ENCODE assay signal across 14 mouse cellular contexts in genomic region chr4:150545775-150546174, GRCm38 (mm10).
"Had no signal": no experiment of that assay in that cellular context is flagged by ENCODE, and none has a peak within 500 bp of the region (broad histone marks: within the 10 kb centered on the region; RNA-seq: fewer than 3 reads in every experiment).

No protein-coding gene starts in this region.

- H3K4me3 ChIP-seq: kidney, embryonic 15.5 days; left cerebral cortex, adult 2 months; limb, embryonic 10.5 days; midbrain, embryonic 10.5 days; myocyte; neural tube, embryonic 15.5 days had no signal

- DNase-seq: kidney, adult 2 months; kidney, postnatal 14 days; liver, postnatal 0 days; midbrain, embryonic 14.5 days; right cerebral cortex, adult 18-20 months; spleen, adult 18-20 months; thymus, postnatal 36 days had no signal

- ATAC-seq: liver, embryonic 12.5 days; liver, postnatal 0 days had no signal

- H3K27ac ChIP-seq: kidney, embryonic 15.5 days; limb, embryonic 10.5 days; midbrain, embryonic 10.5 days; neural tube, embryonic 15.5 days had no signal

- H3K9me3 ChIP-seq: kidney, embryonic 15.5 days; limb, embryonic 10.5 days; liver, embryonic 12.5 days; midbrain, embryonic 10.5 days; neural tube, embryonic 15.5 days had no signal

- H3K27me3 ChIP-seq: kidney, embryonic 15.5 days; liver, embryonic 12.5 days; neural tube, embryonic 15.5 days had no signal

- H3K4me2 ChIP-seq: kidney, embryonic 15.5 days; neural tube, embryonic 15.5 days had no signal

- H3K9ac ChIP-seq: kidney, embryonic 15.5 days; neural tube, embryonic 15.5 days had no signal
